Mouse (Mus musculus) right cerebral cortex, postnatal 14 days (tissue): Measurements from ENCODE around the gene Aif1.

Source experiments
- DNase-seq: peaks from one replicate; pipeline ENCODE4 v3.0.0; 2022

Gene Aif1

GRCm38 (mm10) chr17:35194844-35195630 lies 19.2 kb upstream of the Aif1 start:
- DNase-seq: no peak

GRCm38 (mm10) chr17:35193881-35194843 lies 18.3 kb upstream of the Aif1 start, which contains the start of gene Ltb:
Ltb (plus strand) TSS chr17:35194439.
- DNase-seq: no peak

GRCm38 (mm10) chr17:35192924-35193323 lies 17.1 kb upstream of the Aif1 start:
- DNase-seq: no peak

- no peak for DNase-seq
Measured at GRCm38 (mm10) chr17:35191723-35192122, 15.9 kb upstream of the Aif1 start.

- no peak for DNase-seq
Measured at GRCm38 (mm10) chr17:35190096-35190495, 14.2 kb upstream of the Aif1 start.

GRCm38 (mm10) chr17:35189186-35189585 lies 13.3 kb upstream of the Aif1 start:
- no peak for DNase-seq

GRCm38 (mm10) chr17:35187959-35188610 lies 12.2 kb upstream of the Aif1 start, which contains the start of gene Lst1:
Lst1 (minus strand) TSS chr17:35188439.
- no peak for DNase-seq

GRCm38 (mm10) chr17:35187345-35187744 lies 11.5 kb upstream of the Aif1 start:
- DNase-seq: no peak

GRCm38 (mm10) chr17:35186681-35187080 lies 10.8 kb upstream of the Aif1 start:
- no peak for DNase-seq

GRCm38 (mm10) chr17:35185639-35186611 lies 10.1 kb upstream of the Aif1 start:
- no peak for DNase-seq

- DNase-seq: no peak
Measured at GRCm38 (mm10) chr17:35180093-35180492, 4.2 kb upstream of the Aif1 start.

- peak; percentile 57 for DNase-seq
Measured at GRCm38 (mm10) chr17:35178528-35178927, 2.7 kb upstream of the Aif1 start.

GRCm38 (mm10) chr17:35175382-35175781 lies 486 bp downstream of the Aif1 start:
- DNase-seq: no peak

GRCm38 (mm10) chr17:35174201-35174977 lies 1.5 kb downstream of the Aif1 start:
- DNase-seq: no peak

GRCm38 (mm10) chr17:35173329-35173728 lies 2.5 kb downstream of the Aif1 start:
- DNase-seq: no peak

- peak; percentile 53 for DNase-seq
Measured at GRCm38 (mm10) chr17:35172445-35173234, 3.2 kb downstream of the Aif1 start.

- no peak for DNase-seq
Measured at GRCm38 (mm10) chr17:35168541-35169207, 7.2 kb downstream of the Aif1 start.

- DNase-seq: no peak
Measured at GRCm38 (mm10) chr17:35167794-35168193, 8.1 kb downstream of the Aif1 start.

GRCm38 (mm10) chr17:35166352-35167035 lies 9.4 kb downstream of the Aif1 start:
- DNase-seq: peak; percentile 67
